Mouse (Mus musculus) heart, postnatal 0 days (tissue): Measurements from ENCODE around the gene Cmpk1.

ENCODE experiments used
- CTCF ChIP-seq: IDR thresholded peaks from 2 replicates; pipeline ENCODE4 v1.5.1; 2016; ENCODE audit warnings: antibody characterized with exemption, control low read depth, low read depth
- EP300 ChIP-seq: IDR thresholded peaks from 2 replicates; pipeline ENCODE4 v1.6.1; 2016; ENCODE audit warnings: antibody characterized with exemption, low read depth

DNA sequence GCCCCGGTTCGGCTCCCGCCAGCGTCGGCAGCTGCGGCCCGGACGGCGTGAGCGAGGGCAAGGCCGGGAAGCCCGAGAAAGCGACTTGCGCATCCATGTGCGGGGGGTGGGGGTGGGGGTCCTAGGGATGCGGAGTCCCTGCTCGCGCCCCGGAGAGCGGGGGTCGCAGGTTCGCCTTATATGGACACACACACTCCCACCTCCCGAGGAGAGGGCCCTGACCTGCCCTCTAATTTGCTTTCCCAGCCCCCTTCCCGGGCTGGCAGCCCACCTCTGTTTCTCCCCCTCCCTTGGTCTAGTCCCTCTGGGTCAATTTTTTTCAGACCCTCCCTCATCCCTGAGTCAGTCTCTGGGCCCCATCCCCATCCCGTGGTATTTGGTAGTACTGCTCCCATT is 61.1 kb downstream of the Cmpk1 start, which contains the start of gene Foxe3:
- TF ChIP-seq EP300 (no peak), CTCF (no peak)
